Mouse (Mus musculus) G1E (cell line): ENCODE measurements around the gene Ncoa3.

ENCODE experiments used
- CTCF ChIP-seq: IDR thresholded peaks from 2 replicates; pipeline ENCODE4 v1.5.1; 2012; ENCODE audit warnings: low read depth, low read length, inconsistent platforms, mixed read lengths
- TAL1 ChIP-seq: conservative IDR thresholded peaks from 2 replicates; pipeline ENCODE4 v1.6.1; 2012; ENCODE audit warnings: low read depth, low read length, inconsistent platforms, mixed read lengths

- TF ChIP-seq CTCF: no peak
- no peak for TF ChIP-seq TAL1
Observed at GRCm38 (mm10) chr2:165976874-165977273, 15.6 kb upstream of the Ncoa3 start.
